Mouse (Mus musculus) layer of hippocampus, postnatal 25 days (tissue): ENCODE data around the gene C1qtnf1. TPM values are rescaled to one million over a fixed set of nuclear protein-coding genes. Genes with fewer than 3 reads are reported as not detected.

ENCODE experiments used
- DNase-seq, 2 experiments: peaks; one replicate each; pipeline ENCODE4 v3.0.0; 2022; ENCODE audit warnings: mixed read lengths in 2 of 2, low spot score in 1 of 2; ENCODE audit errors: extremely low spot score in 1 of 2
- total RNA-seq, 2 experiments: library from RNA; stranded (reverse); gene quantifications; 2 replicates each; pipeline ENCODE4 v1.2.3; 2021

Gene C1qtnf1
- total RNA-seq, 2 experiments from 2014 or later: 2.7 to 3.2 TPM

DNA sequence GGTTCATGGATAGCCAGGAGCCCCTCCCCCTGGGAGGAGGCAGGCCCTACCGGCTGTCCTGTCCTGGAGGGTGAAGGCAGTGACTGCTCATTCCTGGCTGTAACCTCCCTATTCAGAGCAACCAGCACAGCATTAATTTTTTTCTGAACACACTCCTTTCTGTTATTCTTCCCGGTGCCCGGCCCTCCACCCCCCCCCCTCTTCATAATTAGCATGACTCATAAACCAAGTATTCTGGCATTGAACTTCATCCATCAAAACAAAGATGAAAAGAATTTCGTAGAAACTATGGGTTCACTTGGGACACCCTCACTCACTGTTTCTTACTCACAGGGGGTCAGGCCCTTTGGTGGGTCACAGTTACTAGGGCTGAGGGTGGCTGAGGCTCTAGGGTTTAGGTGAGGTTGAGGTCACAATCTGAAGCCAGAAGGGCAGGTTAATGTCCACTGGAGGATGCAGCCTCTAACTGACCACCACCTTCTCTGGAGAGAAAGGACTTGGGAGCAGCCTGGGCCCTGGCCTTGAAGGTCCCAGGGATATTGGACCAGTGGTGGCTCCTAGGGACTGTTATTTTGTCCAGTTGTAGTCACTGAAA, 2.4 kb downstream of the C1qtnf1 start:
- DNase-seq: no peak

DNA sequence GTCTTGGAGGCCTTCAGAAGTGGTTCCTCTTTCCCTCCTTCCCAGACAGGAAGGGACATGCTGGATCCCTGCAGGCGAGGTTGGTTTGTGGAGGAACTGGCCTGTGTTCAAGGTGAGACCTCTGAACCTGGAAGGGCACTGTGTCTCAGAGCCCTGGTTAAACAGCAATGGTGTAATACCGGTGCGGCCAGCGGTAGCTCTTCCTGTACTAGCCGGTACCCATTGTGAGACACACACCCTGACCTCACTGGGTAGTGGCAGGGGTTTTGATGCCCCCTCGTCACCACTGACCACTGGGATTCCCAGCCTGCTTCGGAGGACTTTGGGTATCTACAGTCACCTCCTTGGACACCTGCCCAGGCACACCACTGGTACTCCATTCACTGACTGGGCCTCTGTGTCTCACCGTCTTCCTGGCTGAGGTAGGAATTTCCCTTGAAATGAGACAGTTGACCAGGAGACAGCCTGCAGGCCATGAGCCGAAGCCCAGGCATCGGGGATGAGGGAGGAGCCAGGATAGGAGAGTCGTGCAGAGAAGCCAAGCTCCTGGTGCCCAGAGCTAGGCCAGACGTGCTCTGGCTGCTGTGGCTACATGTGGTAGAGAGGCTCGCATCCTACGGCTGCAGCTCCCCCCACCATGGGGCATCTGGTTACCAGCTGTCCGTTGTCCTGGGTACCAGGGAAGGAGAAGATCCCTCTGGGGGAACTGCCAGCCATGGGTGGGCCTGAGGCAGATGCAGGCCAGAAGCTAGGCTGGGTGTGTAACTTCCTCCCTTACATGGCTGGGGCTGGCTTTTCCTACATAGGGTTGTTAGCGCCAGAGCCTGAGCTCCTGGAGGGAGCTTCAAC, 3.3 kb downstream of the C1qtnf1 start:
- DNase-seq: no peak

DNA sequence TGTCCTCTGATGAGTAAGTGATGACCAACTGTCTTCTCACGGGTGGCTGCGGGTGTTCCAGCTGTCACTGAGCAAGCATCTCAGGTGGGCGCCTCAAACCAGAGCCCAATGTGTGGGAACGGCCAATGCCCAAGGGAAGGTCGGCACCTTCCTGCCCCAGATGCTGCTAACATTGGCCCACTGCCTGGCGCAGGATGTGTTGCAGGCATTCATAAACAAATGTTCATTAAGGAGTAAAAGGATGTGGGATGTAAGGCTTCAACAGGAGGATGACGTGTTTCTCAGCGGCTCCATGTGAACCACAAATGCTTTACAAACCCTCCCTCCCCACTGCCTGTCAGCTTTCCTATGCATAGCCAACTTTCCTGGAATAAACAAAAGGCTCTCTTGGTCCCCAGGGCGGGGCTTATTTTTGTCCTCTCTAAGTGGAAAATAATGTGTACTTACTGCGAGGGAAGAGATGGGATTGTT, 5.4 kb downstream of the C1qtnf1 start:
- no peak for DNase-seq

DNA sequence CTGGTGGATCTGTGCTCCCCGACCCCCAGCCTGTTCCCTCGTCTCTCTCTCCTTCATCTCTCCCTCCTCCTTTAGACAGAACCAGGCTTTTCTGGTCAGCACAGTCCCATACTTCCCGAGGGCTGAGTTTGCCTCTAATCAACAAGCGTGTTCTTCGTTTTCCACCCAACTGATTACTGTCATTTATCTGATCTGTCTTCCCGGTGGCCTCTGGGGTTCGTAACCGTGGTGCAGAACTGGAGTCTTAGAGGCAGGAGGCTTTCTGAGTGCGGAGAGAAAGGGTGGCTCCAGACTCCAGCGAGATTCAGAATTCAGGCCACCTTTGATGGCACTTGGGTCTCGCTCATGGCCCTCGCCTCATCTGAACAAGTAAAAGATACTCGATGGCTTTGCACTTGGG, 6.1 kb downstream of the C1qtnf1 start:
- DNase-seq: no peak

DNA sequence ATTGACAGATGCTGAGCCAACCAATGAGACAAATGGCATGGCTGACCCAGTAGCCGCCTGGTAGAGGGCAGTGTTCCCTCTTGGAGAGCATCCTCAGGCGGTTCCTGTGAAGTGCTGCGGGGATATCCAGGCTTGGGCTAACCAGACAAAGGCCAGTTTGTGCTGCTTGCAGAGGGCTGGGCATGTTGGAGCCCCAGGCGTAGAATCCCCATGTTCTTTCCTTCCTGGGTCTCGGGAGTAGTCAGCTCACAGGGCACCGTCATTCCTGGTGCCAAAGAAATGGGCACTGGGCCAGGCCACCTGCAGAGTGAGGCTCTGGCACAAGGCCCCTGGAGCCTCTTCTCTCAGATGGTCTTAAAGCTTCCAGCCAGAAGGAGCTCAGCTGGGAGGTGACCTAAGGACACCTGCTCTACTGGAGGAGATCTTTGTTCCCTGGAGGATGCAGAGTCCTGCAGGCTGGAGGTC, 8.5 kb downstream of the C1qtnf1 start:
- no peak for DNase-seq

DNA sequence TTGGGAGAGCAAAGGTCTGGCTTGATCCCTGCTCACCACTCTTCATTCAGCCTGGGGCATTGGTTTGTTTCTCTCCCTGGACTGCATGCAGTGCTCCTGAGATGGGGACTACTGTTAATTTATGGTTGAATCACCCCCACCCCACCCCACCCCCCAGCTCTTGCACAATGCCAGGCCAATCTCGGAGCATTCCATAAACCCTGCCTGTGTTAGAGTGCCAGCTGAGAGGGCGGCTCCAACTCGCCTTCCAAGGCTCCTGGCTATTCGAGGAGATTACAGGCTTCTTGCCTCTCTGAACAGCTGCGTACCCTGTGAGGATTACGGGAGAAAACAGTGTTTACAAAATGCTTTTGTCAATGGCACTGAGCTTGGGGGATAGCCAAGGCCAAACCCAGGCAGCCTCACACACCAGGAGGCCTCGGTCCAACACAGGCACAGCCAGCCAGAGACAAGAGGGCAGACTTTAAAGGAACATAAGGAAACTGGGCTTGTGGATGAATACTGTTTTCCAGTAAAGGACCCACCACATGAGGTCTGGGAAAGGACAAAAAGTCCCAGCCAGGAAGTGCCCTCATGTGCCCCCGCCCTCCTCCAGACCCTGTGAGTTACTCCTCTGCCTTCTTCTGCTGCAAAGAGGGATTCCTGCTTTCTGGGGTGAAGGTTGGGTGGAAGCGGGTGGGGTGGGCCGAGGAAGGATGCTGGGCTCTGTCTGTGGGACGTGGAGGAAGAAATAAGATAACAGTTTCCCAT, 10.8 kb downstream of the C1qtnf1 start:
- DNase-seq: no peak

DNA sequence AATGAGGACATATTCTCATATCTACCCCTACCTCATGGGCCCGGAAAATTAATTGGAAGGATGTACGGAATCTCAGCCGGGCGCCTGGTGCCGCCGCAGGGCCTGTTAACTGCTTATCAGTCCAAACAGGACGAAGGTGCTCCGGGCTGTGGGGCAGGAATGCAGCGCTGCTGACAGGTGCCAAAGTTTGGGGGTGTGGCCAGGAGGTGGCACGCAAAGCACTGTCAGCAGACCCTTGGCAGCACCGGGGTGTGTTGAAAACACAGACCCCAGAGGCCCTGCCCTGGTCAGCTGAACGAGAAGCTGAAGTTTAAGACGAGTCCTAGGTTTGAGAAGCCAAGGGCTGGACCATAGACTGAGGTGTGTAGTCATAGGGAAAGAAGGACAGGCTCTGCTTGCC, 14.7 kb downstream of the C1qtnf1 start:
- no peak for DNase-seq

DNA sequence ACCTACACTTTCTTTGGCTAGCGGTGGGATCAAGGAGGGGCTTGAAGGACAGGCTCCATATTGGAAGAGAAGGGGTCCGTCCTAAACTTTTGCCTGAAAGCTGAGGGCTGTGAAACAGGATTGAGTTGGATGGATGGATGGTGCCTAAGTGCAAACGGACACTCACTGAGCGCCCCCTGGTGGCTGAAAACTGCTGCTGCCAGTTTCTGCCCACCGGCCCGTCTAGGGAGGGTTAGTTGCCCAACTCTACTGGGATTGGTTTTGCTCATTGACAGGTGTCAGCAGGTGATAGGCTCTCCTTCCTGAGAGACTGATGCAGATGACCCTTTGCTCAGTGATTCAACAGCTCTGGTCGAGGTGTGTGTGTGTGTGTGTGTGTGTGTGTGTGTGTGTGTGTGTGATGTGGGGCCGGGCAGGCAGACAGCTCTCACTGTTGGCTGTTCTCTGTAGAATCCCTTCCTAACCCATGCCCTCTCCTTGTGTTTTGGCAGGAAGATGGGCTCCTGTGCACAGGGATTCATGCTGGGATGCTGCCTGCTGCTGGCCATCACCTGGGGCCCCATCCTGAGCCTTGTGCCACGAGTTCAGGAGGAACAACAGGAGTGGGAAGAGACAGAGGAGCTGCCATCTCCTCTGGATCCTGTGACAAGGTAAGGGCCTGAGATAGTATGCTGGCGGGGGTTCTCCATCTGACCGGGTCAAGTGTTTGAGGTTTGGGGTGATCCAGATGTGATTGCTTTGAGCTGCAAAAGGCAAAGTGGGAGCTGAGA, 15.4 kb downstream of the C1qtnf1 start:
- peak; percentile 55 to 86 for DNase-seq

DNA sequence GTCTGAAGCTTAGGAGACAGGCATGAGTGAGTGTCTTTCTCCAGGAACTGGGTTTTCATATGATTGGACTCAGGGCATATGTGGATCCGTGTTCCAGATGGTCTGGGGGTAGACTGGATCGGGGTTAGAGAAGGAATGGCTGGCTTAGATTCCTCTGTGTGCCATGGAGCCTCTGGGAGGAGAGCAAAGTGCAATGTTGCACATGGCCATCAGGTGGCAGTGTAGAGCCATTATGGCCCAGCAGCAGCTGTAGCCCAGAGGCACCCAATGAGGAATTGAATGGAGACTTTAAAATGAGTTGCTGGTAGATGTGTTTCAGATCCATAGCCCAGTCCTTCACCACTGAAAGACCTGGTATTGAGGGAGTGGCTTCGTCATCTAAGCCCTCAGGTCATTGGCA, 17.8 kb downstream of the C1qtnf1 start:
- peak; percentile 59 to 68 for DNase-seq

DNA sequence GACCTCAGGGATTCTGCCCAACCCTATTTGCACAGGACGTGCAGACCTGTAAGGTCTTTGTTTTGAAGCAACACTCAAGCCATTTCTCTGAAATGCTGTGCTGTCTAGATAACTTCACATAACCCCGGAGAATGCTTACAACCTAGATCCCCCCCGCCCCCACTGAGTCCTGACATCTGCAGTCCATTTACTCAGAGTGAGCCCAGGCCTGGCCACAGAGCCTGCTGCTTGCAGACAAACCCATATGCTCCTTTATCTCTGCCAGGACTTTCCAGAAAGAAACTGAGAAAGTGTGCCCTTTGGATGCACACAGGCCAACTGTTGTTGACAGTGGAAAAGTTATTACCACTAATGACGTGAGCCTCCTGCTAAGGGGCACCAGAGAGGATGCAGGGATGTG, 19.3 kb downstream of the C1qtnf1 start:
- no peak for DNase-seq

DNA sequence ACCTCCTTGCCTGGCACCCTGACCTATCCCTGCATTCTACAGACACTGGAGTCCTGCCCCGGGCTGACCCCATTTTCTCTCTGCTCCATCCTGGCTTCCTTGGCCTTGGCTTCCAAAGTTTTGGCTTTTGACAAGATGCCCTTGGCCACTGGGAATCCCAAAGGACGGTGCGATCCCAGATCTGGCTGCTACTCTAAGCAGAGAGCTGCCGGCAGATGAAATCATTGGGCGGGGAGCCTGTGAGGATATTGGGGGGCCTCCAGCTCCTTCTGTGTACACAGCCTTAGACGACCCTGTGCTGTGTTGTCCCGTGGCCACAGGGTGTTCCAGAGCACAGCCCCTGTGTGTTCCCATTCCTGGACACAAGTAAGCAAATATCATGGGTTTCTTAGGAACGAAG, 20.4 kb downstream of the C1qtnf1 start:
- DNase-seq: no peak

DNA sequence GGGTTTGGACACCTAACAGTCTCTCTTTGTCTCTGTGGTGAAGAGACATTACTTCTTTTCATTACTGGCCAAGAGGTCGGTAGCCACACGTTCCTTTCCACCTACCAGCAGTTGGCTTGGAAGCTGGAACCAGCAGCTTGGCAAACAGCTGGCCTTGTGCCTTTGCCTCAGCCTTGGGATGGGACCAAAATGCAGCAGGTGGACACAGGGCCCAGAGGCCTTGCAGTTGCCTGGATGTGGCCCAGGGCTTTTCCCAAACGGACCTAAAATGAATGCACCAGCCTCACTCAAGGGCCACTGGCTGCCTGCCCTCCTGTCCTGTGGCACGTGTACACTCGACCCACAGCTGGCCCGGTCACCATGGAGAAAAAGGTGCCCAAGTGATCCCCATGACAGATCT, 23.2 kb downstream of the C1qtnf1 start:
- no peak for DNase-seq

DNA sequence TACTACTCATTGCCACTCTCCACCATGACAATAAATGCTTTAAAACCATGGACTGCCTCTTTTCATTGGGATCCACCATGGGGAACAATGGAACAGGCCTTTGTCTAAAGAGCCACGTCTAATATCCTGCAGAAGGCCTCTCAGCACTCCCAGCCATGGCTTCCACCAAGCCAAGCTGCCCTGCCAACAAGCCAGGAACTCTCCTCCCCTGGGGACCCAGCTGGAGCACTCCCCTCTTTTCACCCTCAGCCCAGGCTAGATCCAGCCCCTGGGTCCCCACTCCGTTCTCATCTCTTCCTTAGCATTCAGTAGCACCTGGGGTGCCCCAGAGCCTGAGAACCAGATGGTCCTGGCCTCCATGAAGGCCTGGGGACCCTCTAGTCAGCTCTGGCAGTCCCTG, 25.0 kb downstream of the C1qtnf1 start:
- DNase-seq: no peak

DNA sequence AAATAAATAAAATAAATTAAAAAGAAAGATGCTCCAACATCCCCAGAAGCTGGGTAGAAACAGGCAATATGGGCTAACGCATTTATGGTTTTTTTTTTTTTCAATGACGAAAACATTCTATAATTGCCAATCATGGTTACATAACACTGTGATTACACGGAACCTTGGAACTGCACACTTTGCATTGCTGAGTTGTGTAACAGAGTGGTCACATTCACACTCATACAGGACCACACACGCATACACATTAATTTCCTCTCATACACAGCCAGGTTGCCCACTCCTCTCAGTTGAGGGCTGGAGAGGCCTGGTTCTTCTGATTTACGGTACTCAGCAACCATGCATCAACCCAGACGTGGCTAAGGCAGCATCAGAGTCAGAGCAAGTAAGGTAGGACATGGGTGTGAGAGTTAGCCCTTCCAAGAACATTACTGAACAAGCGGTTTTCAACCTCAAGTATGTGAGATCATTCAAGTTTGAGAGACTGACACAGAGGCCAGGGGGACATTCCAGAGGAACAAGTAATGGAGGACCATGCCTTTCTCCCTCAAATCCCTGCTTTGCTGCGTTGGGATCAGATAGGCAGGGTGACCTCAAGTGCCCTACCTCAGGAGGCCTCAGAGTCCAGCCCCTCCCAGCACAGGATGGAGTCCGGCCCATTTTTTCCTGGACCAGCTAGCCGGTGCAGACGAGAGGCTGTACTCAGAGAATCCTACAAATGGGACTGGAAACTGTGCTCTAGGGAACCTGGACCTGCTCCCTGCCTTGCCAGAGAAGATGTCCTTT, 26.1 kb downstream of the C1qtnf1 start:
- no peak for DNase-seq

DNA sequence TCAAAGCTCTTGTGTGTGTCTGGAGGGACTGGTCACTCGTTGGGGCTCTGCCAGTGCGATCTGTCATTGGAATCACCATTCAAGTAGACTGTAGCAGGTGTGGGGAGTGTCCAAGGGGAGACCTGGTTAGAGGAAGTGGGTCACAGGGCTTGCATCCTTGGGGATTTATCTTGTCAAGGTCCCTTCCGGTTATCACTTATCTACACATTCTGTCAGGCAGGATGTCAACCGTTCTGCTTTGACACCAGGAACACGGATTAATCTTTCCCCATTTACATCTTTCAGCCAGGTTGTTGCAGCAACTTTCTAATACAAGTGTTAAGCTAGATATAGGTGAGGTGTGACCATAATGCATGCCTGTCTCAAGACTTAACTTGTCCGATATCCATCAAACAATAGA, 27.8 kb downstream of the C1qtnf1 start:
- DNase-seq: no peak

DNA sequence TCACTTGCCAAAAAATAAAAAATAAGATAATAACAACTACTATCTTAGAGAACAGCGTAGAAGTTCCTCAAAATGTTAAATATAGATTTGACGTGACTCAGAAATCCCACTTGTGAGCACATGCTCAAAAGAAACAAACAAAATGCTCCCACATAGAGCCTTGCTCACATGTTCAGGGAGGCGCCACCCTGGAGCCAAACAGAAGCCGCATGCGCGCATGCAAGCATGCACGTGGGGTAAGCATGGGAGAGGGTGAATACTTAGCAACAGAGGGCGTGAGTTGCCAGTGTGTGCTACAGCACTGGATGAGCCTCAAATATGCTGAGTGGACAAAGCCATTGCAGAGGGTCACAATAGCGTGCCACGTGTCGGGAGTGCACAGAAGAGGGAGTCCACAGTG, 28.9 kb downstream of the C1qtnf1 start:
- no peak for DNase-seq

DNA sequence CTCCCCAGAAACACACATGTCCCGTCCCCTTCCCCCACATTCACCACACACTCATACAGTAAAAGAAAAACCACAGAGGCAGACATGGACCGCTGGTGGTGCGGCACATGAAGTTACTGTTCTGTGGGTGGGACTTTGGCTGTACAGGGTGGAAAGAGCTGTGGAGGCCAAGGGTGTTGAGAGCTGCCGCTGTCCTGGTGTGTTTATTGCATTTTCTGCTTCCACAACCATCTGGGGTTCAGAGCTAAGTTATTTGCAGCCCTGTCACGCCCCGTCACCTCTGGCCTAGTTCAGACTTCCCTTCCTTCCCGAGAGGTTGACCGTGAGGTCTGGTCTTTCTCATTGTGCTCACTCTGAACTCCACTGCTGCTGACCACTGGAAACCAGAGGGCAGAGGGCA, 31.0 kb downstream of the C1qtnf1 start:
- DNase-seq: no peak

DNA sequence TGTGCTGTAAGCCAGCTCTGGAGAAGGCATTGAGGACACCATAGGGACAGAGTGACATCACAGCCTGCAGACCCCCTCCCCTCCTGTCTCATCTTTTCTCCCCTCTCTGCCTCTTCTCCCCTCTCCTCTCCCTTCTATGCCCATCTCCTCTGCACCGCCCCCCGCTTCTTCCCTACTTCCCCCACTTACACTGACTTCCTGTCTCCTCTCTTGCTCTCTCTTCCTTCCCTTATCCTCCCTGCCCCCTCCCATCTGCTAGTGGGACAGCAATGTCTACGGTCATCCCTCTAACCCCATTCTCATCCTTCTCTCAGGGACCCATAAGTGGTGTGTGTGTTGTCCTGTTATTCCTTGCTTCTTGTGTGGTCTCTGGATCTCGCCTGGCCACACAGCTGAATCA, 31.5 kb downstream of the C1qtnf1 start:
- no peak for DNase-seq

DNA sequence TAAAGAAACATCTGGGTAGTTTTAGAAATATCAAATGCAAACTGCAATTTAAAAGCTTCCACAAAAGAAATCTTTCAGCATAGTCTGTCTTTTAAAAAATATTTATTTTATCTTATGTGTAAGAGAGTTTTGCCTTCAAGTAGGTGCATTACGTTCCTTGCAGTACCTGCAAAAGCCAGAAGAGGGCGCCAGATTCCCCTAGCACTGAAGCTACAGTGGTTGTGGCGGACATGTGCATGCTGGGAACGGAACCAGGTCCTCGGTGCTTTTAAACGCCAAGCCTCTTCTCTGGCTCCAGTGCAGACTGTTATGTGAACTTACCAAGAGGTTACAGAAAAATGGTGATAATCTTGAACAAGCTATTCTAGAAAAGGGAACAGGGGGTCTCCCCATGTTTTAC, 32.3 kb downstream of the C1qtnf1 start:
- no peak for DNase-seq
